Mouse (Mus musculus) intestine, embryonic 16.5 days (tissue): ENCODE measurements around the gene Glod5. TPM values are rescaled to one million over a fixed set of nuclear protein-coding genes. Genes with fewer than 3 reads are reported as not detected.
"Not testable (repeated sequence)": the region's sequence is repeated elsewhere in the genome, so short reads cannot be mapped to it uniquely, and the experiment has no call there.

ENCODE experiments used
- ATAC-seq: fragments of 200-750 bp; cut with Nextera tagmentation; 2 replicates; pipeline ENCODE4 v1.8.0; 2017; ENCODE audit warnings: moderate TSS enrichment, moderate library complexity
- H3K27ac ChIP-seq: fragments of 300-500 bp; sonication (generic); 2 replicates; pipeline ENCODE4 v1.5.1; 2014; ENCODE audit warnings: mild to moderate bottlenecking, low read length
- H3K27me3 ChIP-seq: fragments of 300-500 bp; sonication (generic); replicated peaks from 2 replicates; pipeline ENCODE4 v1.6.1; 2014; ENCODE audit warnings: low read length, control low read depth, mixed read lengths; ENCODE audit not compliant: control insufficient read depth, insufficient read depth
- H3K36me3 ChIP-seq: fragments of 300-500 bp; sonication (generic); 2 replicates; pipeline ENCODE4 v1.6.1; 2014; ENCODE audit warnings: low read length, control low read depth; ENCODE audit not compliant: control insufficient read depth, insufficient read depth
- H3K4me1 ChIP-seq: fragments of 300-500 bp; sonication (generic); 2 replicates; pipeline ENCODE4 v1.6.1; 2014; ENCODE audit warnings: low read length, control low read depth, mixed read lengths; ENCODE audit not compliant: control insufficient read depth, insufficient read depth
- H3K4me2 ChIP-seq: fragments of 300-500 bp; sonication (generic); 2 replicates; pipeline ENCODE4 v1.6.1; 2014; ENCODE audit warnings: low read depth, low read length, control low read depth
- H3K4me3 ChIP-seq: fragments of 300-500 bp; sonication (generic); 2 replicates; pipeline ENCODE4 v1.5.1; 2014; ENCODE audit warnings: mild to moderate bottlenecking, low read length
- H3K9ac ChIP-seq: fragments of 300-500 bp; sonication (generic); 2 replicates; pipeline ENCODE4 v1.6.1; 2014; ENCODE audit warnings: low read depth, low read length
- H3K9me3 ChIP-seq: fragments of 300-500 bp; sonication (generic); 2 replicates; pipeline ENCODE4 v1.6.1; 2016; ENCODE audit warnings: low read length, control low read depth; ENCODE audit not compliant: control insufficient read depth
- WGBS: fragments of 180-500 bp; shearing (Covaris S2); extraction: QIAGEN DNeasy Blood & Tissue Kit; methylation state at CpG from one replicate; pipeline ENCODE4 v1.1.7; 2014; 5-methylcytosine and 5-hydroxymethylcytosine counted together
- polyA plus RNA-seq: library from polyadenylated mRNA; unstranded; fragments of >200 nt; fragmentation: Nextera tagmentation; extraction: Ambion mirVana; gene quantifications from 2 replicates; pipeline ENCODE4 v1.2.1, GENCODE M21; 2015

The Glod5 gene
- polyA plus RNA-seq, 1 experiment from 2014 or later, result 8.8 TPM

- Histone ChIP-seq H3K4me2 (no peak overlapping the region), H3K36me3 (no peaks in the 10 kb centered on the region), H3K27me3 (no peaks in the 10 kb centered on the region), H3K4me1 (no peaks in the 10 kb centered on the region), H3K9me3 (no peaks in the 10 kb centered on the region), H3K9ac (no peak overlapping the region), H3K4me3 (no peak overlapping the region), H3K27ac (no peak overlapping the region)
- no peak for ATAC-seq
- WGBS, result 15% methylated on average over 2 of the region's 2 CpGs
Observed at GRCm38 (mm10) chrX:8013157-8013556, 5.1 kb downstream of the Glod5 start.

DNA sequence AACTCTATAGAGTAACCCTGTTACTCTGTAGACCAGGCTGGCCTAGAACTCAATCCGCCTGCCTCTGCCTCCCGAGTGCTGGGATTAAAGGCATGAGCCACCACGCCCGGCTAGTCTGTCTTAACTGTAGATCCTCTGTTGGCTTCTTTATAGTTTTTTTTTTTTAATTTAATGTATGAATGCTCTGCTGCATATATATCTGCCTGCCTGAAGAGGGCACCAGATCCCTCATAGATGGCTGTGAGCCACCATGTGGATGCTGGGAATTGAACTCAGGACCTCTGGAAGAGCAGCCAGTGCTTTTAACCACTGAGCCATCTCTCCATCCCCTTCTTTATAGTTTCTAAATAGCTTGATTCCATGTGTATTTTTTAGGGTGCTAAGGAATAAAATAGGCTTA lies 8.9 kb downstream of the Glod5 start:
- not testable (repeated sequence) for ATAC-seq, H3K4me3 ChIP-seq, H3K36me3 ChIP-seq, H3K4me1 ChIP-seq, H3K27ac ChIP-seq, H3K27me3 ChIP-seq, H3K9ac ChIP-seq, H3K4me2 ChIP-seq, H3K9me3 ChIP-seq
- 83% methylated on average over 4 of the region's 4 CpGs for WGBS

GRCm38 (mm10) chrX:8008543-8008942 lies 9.7 kb downstream of the Glod5 start:
- H3K4me1 ChIP-seq, result no peaks in the 10 kb centered on the region
- H3K36me3 ChIP-seq, result no peaks in the 10 kb centered on the region
- ATAC-seq, result no peak
- H3K27ac ChIP-seq, result no peak overlapping the region
- H3K4me3 ChIP-seq, result no peak overlapping the region
- no peaks in the 10 kb centered on the region for H3K27me3 ChIP-seq
- H3K9me3 ChIP-seq, result no peaks in the 10 kb centered on the region
- WGBS, result 43% methylated on average over 5 of the region's 5 CpGs
- H3K9ac ChIP-seq, result no peak overlapping the region
- no peak overlapping the region for H3K4me2 ChIP-seq

- no peak overlapping the region for H3K9ac ChIP-seq
- ATAC-seq, result no peak
- no peak overlapping the region for H3K4me2 ChIP-seq
- WGBS, result 63% methylated on average over 4 of the region's 4 CpGs
- H3K4me1 ChIP-seq, result no peaks in the 10 kb centered on the region
- H3K27ac ChIP-seq, result no peak overlapping the region
- no peaks in the 10 kb centered on the region for H3K27me3 ChIP-seq
- H3K9me3 ChIP-seq, result no peaks in the 10 kb centered on the region
- no peaks in the 10 kb centered on the region for H3K36me3 ChIP-seq
- H3K4me3 ChIP-seq, result no peak overlapping the region
Observed at GRCm38 (mm10) chrX:8002971-8003370, 15.3 kb downstream of the Glod5 start.

GRCm38 (mm10) chrX:8002001-8002400 lies 16.3 kb downstream of the Glod5 start:
- no peak for ATAC-seq

DNA sequence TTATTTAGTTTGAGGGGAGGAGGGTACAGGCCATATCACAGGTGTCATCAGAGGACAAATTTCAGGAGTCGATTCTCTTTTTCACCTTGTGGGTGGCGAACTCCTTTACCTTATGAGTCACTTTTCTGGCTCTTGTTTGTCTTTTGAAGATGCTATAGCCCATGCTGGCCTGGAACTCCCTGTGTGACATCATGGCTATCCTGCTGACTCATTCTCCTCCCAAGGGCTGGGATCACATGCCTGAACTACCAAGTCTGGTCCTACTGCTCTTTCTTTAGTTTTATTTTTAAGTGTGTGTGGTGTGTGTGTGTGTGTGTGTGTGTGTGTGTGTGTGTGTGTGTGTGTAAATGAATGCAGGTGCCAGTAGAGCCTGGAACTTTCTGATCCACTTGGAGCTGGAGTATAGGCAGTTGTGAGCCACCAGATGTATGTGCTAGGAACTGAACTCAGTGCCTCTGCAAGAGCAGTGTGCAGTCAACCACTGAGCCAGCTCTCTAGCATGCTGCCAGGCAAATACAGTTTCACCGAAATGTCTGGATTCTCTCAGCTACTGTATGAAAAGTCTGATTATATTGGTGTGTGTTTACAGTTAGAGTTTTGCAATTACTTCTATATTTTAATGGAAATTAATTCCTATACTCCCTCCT lies 17.6 kb downstream of the Glod5 start:
- Histone ChIP-seq H3K9me3 (no peaks in the 10 kb centered on the region), H3K27me3 (no peaks in the 10 kb centered on the region), H3K9ac (no peak overlapping the region), H3K4me3 (no peak overlapping the region), H3K36me3 (no peaks in the 10 kb centered on the region), H3K27ac (no peak overlapping the region), H3K4me2 (no peak overlapping the region), H3K4me1 (no peaks in the 10 kb centered on the region)
- 76% methylated on average over 3 of the region's 3 CpGs for WGBS
- ATAC-seq, result no peak

More at GRCm38 (mm10) chrX:8002001-8002400, 16.3 kb downstream of the Glod5 start:
- no peak overlapping the region for H3K4me3 ChIP-seq
- H3K27me3 ChIP-seq, result no peaks in the 10 kb centered on the region
- no peak overlapping the region for H3K9ac ChIP-seq
- no peak overlapping the region for H3K27ac ChIP-seq
- H3K4me2 ChIP-seq, result no peak overlapping the region
- no peaks in the 10 kb centered on the region for H3K36me3 ChIP-seq
- no peaks in the 10 kb centered on the region for H3K4me1 ChIP-seq
- H3K9me3 ChIP-seq, result no peaks in the 10 kb centered on the region
- 30% methylated on average over 5 of the region's 5 CpGs for WGBS

DNA sequence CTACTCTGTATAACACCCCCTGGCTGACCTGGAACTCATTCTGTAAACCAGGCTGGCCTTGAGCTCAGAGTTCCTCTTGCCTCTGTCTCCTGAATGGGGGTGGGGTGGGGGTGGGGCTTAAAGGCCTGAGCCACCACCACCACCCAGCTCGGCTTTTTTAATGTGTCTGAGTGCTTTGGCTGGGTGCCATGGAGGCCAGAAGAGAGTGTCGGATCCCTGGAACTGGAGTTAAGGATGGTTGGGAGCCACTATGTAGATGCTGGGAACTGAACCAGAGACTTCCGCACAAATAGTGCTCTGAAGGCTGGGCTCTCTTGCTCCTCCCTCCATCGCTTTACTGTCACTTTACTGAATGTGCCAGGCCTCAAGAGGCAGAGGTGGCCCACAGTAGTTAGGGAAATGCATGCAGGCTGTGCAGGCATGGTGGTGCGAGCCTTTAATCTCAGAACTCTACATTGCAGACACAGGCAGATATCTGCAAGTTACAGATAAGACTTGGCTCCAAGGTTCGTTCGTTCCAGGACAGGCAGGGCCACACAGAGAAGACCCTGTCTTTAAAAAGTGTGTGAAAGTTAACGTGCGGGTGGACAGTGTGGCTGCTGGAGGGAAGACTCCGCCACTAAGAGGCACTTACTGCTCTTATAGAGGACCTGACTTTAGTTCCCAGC lies 25.1 kb downstream of the Glod5 start:
- Histone ChIP-seq H3K9me3 (no peaks in the 10 kb centered on the region), H3K9ac (no peak overlapping the region), H3K36me3 (no peaks in the 10 kb centered on the region), H3K4me3 (no peak overlapping the region), H3K27me3 (no peaks in the 10 kb centered on the region), H3K4me1 (no peaks in the 10 kb centered on the region), H3K27ac (no peak overlapping the region), H3K4me2 (no peak overlapping the region)
- ATAC-seq, result peak; percentile 53
- WGBS, result 64% methylated on average over 10 of the region's 10 CpGs

DNA sequence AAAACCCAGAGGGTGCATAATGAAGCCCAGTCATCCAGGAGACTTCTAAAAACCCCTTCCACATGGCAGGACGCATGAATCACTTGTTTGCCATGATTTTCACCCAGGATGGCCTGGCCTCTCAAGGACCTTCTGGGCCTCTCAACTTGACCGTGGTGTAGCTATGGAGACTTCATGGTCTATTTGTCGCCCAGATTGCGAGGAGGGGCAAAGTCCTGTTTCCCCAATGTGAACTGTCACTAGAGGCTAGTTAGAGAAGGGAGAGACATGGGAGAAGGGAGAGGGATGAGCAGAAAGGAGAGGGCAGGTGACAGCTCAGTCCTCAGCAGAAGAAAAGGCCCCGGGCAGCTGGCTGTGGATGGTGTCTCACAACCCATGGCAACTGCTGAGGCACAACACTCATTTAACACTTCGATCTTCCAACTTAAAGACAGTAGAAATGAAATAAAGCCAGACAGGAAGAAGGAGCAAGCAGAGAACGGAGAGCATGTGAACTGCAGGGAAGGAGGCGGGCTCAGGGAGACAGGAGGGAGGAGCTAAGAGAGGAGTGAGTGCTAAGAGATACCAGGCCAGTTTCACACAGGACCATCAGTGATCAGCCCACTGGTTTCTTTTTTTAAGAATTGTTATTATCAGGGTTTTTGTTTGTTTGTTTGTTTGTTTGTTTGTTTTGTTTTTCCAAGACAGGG lies 25.8 kb downstream of the Glod5 start:
- Histone ChIP-seq H3K4me2 (no peak overlapping the region), H3K4me3 (no peak overlapping the region), H3K36me3 (no peaks in the 10 kb centered on the region), H3K27ac (no peak overlapping the region), H3K4me1 (no peaks in the 10 kb centered on the region), H3K9me3 (no peaks in the 10 kb centered on the region), H3K27me3 (no peaks in the 10 kb centered on the region), H3K9ac (no peak overlapping the region)
- ATAC-seq, result peak; percentile 79
- WGBS, result 51% methylated on average over 8 of the region's 8 CpGs

DNA sequence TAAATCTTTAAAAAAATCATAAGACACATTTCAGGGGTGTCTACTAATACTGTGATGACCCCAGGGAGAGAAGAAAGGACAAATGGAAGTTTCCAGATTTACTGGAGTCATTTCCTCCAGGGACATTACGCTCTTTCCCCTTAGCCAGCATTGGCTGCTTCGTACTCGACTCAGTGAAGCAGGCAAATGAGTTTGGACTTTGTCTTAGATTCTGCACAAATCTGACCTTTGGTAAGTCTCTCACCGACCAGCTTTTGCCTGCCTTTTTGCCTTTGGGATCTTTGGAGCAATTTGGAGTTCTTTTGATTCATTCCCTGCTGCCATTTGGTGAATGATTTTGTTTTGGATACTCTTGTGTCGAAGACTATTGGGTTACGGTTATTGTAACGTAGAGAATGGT lies 36.9 kb downstream of the Glod5 start:
- 81% methylated on average over 7 of the region's 7 CpGs for WGBS
- Histone ChIP-seq H3K4me1 (no peaks in the 10 kb centered on the region), H3K4me3 (no peak overlapping the region), H3K27me3 (no peaks in the 10 kb centered on the region), H3K27ac (no peak overlapping the region), H3K36me3 (no peaks in the 10 kb centered on the region), H3K9ac (no peak overlapping the region), H3K4me2 (no peak overlapping the region), H3K9me3 (no peaks in the 10 kb centered on the region)
- ATAC-seq, result peak; percentile 50; the same call in 1 of the 2 replicates
